Mouse (Mus musculus) layer of hippocampus, adult 6 months (tissue): ENCODE measurements around the gene Olfr1175-ps. TPM values are rescaled to one million over a fixed set of nuclear protein-coding genes. Genes with fewer than 3 reads are reported as not detected.

Source experiments
- long read RNA-seq, 2 experiments: library from polyadenylated mRNA; unstranded; transcript quantifications; one replicate each; pipeline ENCODE4 v2.0.0; 2019 to 2020
- polyA plus RNA-seq: library from polyadenylated mRNA; unstranded; fragments of <200 nt; fragmentation: Nextera tagmentation; gene quantifications from 2 replicates; pipeline ENCODE4 v1.2.3, GENCODE M21; 2021

Gene Olfr1175-ps
- polyA plus RNA-seq, result not detected in 2 replicates
- long read RNA-seq, experiment 1, result 0 reads
- long read RNA-seq, experiment 2, result 0 reads

DNA sequence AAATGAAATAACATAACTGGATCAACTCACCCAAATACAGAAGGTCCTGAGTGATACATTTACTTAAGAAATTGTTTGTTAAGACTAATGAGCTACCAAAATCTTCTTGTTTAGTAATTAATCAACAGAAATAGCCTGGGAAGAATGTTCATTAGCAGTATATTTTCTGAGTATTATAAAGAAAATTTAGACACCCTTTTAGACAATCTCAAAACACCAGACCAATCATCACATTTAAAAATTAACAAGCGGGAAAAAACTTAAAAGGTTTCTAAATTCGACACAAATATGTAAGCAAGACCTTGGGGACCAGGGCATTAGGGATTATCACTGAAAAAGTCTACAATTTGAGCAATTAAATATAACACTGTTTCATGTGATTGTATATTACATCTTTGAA lies at the start of gene Olfr1175-ps:
Gene Olfr1175-ps (minus strand): TSS at position 101 of the 400 bp plus-strand sequence.

DNA sequence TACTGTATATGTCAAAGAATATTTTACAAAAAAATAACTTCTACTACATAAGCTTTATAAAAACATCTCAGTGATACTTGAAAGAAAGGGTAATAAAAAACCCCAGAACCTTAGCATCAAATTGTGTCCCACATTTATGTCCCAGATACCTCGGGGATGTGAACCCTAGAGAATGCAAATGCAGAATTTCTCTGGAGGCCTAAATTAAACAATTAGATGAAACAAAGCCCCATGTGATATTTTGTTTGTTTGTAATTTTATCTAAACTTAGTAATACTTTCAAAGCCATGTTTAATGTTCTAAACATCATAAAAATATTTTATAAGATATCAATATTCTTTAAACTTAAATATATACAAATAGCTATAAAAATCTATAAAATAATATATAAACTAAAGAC lies 19.4 kb upstream of the Olfr1175-ps start, which contains the start of gene Olfr1177-ps:
Gene Olfr1177-ps (minus strand): TSS at position 101 of the 400 bp plus-strand sequence.

DNA sequence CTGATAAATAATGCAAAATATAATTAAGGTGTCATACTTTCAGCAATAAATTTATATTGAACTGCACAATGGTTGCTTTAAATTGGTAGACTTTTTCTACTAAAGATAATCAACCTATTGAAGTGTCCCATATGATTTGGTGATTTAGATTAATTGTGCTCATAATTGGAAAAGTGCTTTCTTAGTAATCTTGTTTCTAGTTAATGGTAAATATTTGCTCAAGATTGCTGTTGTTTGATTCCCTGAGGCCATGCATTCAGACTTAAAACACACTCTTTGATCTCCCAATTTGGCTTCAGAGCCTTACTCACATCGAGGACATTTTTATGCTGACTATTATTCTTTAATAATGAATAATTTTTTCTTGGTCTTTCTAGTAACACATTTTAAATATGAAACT lies 9.4 kb upstream of the Olfr1175-ps start, which contains the start of gene Olfr1176:
Gene Olfr1176 (plus strand): TSS at position 301 of the 400 bp plus-strand sequence.

DNA sequence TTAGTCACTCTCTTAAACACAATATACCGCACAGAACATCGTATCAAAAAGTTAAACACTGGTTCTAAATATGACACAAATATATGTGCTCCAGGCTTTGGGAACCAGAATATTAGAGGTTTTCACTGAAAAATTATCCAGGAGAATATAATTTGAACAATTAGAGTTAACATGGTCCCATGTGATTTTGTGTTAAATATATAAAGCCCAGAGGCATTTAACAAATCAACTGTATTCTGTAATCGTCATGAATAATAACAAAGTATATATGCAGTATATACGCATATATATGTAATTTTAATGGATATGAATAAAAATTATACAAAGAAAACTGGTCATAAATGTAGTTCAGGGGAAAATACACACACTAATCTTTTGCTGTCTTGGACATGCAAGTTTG lies 12.0 kb downstream of the Olfr1175-ps start, which contains the start of gene Olfr1174-ps:
Gene Olfr1174-ps (minus strand): TSS at position 101 of the 400 bp plus-strand sequence.

DNA sequence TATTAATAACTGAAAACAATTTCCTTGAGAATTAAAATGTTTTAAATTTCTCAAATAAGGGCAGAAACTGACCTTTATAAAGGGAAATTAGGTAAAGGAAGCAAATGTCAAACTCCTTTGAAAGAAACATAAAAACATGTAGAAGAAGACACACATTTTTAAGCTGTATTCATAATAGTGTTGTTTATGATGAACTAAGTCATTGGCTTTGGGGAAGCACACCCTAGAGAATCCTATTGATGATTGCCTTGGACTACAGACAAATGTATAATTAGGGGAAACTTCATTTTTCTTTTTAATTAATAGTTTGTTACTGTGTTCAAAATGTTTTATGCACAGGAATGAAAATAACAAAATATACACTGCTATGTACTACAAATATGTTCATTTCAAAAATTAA lies 47.2 kb downstream of the Olfr1175-ps start, which contains the start of gene Olfr1173:
Gene Olfr1173 (minus strand): TSS at position 101 of the 400 bp plus-strand sequence.

Other genes starting within 250 kb of the Olfr1175-ps start
- not detected in 2 replicates for gene Olfr1164, start 233.2 kb downstream of the Olfr1175-ps start, polyA plus RNA-seq
- gene Olfr1166, start 198.9 kb downstream of the Olfr1175-ps start, polyA plus RNA-seq, result not detected in 2 replicates
- not detected in 2 replicates for gene Olfr1167, start 172.0 kb downstream of the Olfr1175-ps start, polyA plus RNA-seq
- gene Olfr1168, start 145.3 kb downstream of the Olfr1175-ps start, polyA plus RNA-seq, result not detected in 2 replicates
- gene Olfr1170, start 98.9 kb downstream of the Olfr1175-ps start, polyA plus RNA-seq, result not detected in 2 replicates
- not detected in 2 replicates for gene Olfr1173, start 47.3 kb downstream of the Olfr1175-ps start, polyA plus RNA-seq
- not detected in 2 replicates for gene Olfr1174-ps, start 12.1 kb downstream of the Olfr1175-ps start, polyA plus RNA-seq
- not detected in 2 replicates for gene Olfr1176, start 9.5 kb upstream of the Olfr1175-ps start, polyA plus RNA-seq
- gene Olfr1177-ps, start 19.3 kb upstream of the Olfr1175-ps start, polyA plus RNA-seq, result not detected in 2 replicates
- gene Olfr1178, start 59.8 kb upstream of the Olfr1175-ps start, polyA plus RNA-seq, result not detected in 2 replicates
- not detected in 2 replicates for gene Olfr1179, start 79.2 kb upstream of the Olfr1175-ps start, polyA plus RNA-seq
- not detected in 2 replicates for gene Olfr1180, start 91.9 kb upstream of the Olfr1175-ps start, polyA plus RNA-seq
- not detected in 2 replicates for gene Olfr1181, start 99.0 kb upstream of the Olfr1175-ps start, polyA plus RNA-seq
- gene Gm13757, start 121.9 kb upstream of the Olfr1175-ps start, polyA plus RNA-seq, result not detected in 2 replicates
- gene Olfr1183, start 127.7 kb upstream of the Olfr1175-ps start, polyA plus RNA-seq, result not detected in 2 replicates
- not detected in 2 replicates for gene Olfr1184, start 156.4 kb upstream of the Olfr1175-ps start, polyA plus RNA-seq
- gene Olfr1185-ps1, start 166.1 kb upstream of the Olfr1175-ps start, polyA plus RNA-seq, result not detected in 2 replicates
- not detected in 2 replicates for gene Olfr1186, start 191.3 kb upstream of the Olfr1175-ps start, polyA plus RNA-seq
- not detected in 2 replicates for gene Olfr1188, start 229.7 kb upstream of the Olfr1175-ps start, polyA plus RNA-seq